Mouse (Mus musculus) embryonic facial prominence, embryonic 10.5 days (tissue): ENCODE measurements around the gene Kif26a. TPM values are rescaled to one million over a fixed set of nuclear protein-coding genes. Genes with fewer than 3 reads are reported as not detected.

Source experiments
- DNase-seq: peaks from one replicate; pipeline ENCODE4 v3.0.0-alpha.2; 2017; ENCODE audit warnings: low spot score
- H3K27ac ChIP-seq: fragments of 300-500 bp; sonication (generic); replicated peaks from 2 replicates; pipeline ENCODE4 v1.5.1; 2016; ENCODE audit warnings: mild to moderate bottlenecking
- H3K27me3 ChIP-seq: fragments of 300-500 bp; sonication (generic); replicated peaks from 2 replicates; pipeline ENCODE4 v1.6.1; 2016; ENCODE audit warnings: low read depth, mild to moderate bottlenecking; ENCODE audit not compliant: poor library complexity, severe bottlenecking
- H3K36me3 ChIP-seq: fragments of 300-500 bp; sonication (generic); replicated peaks from 2 replicates; pipeline ENCODE4 v1.6.1; 2016; ENCODE audit warnings: mild to moderate bottlenecking, moderate library complexity
- H3K4me1 ChIP-seq: fragments of 300-500 bp; sonication (generic); 2 replicates; pipeline ENCODE4 v1.6.1; 2016
- H3K4me3 ChIP-seq: fragments of 300-500 bp; sonication (generic); 2 replicates; pipeline ENCODE4 v1.5.1; 2016; ENCODE audit warnings: mild to moderate bottlenecking, moderate library complexity
- H3K9me3 ChIP-seq: fragments of 300-500 bp; sonication (generic); 2 replicates; pipeline ENCODE4 v1.6.1; 2016; ENCODE audit warnings: mild to moderate bottlenecking
- WGBS: fragments of 180-500 bp; shearing (Covaris S2); methylation state at CpG from one replicate; pipeline ENCODE4 v1.1.7; 2016; 5-methylcytosine and 5-hydroxymethylcytosine counted together
- polyA plus RNA-seq: library from polyadenylated mRNA; unstranded; fragments of >200 nt; fragmentation: Nextera tagmentation; extraction: Ambion mirVana; gene quantifications from 2 replicates; pipeline ENCODE4 v1.2.1, GENCODE M21; 2016

Kif26a gene
- polyA plus RNA-seq, 1 experiment from 2014 or later, result 3.3 TPM

GRCm38 (mm10) chr12:112112686-112113396, 33.2 kb upstream of the Kif26a start:
- WGBS, result 21% methylated on average over 13 of the region's 13 CpGs
- peaks cover 14% of the 10 kb centered on the region for H3K4me1 ChIP-seq
- no peaks in the 10 kb centered on the region for H3K9me3 ChIP-seq

GRCm38 (mm10) chr12:112113710-112114109, 32.3 kb upstream of the Kif26a start:
- Histone ChIP-seq H3K4me1 (peaks cover 16% of the 10 kb centered on the region), H3K27me3 (peaks cover 40% of the 10 kb centered on the region)
- WGBS, result 12% methylated on average over 7 of the region's 7 CpGs

More at GRCm38 (mm10) chr12:112112686-112113396, 33.2 kb upstream of the Kif26a start:
- Histone ChIP-seq H3K27ac (peak overlapping the region; percentile 51; the same call in 1 of the 2 replicates), H3K27me3 (peaks cover 44% of the 10 kb centered on the region), H3K36me3 (no peaks in the 10 kb centered on the region), H3K4me3 (no peak overlapping the region)
- DNase-seq, result no peak

GRCm38 (mm10) chr12:112117006-112117405, 29.0 kb upstream of the Kif26a start:
- H3K4me3 ChIP-seq, result no peak overlapping the region
- peaks cover 20% of the 10 kb centered on the region for H3K4me1 ChIP-seq
- H3K27me3 ChIP-seq, result peaks cover 25% of the 10 kb centered on the region
- H3K9me3 ChIP-seq, result no peaks in the 10 kb centered on the region
- 82% methylated on average over 5 of the region's 5 CpGs for WGBS
- DNase-seq, result no peak
- no peak overlapping the region for H3K27ac ChIP-seq
- no peaks in the 10 kb centered on the region for H3K36me3 ChIP-seq

More at GRCm38 (mm10) chr12:112113710-112114109, 32.3 kb upstream of the Kif26a start:
- no peak overlapping the region; the same call in 1 of the 2 replicates for H3K27ac ChIP-seq
- peak; percentile 85 for DNase-seq
- no peaks in the 10 kb centered on the region for H3K9me3 ChIP-seq
- no peak overlapping the region for H3K4me3 ChIP-seq
- no peaks in the 10 kb centered on the region for H3K36me3 ChIP-seq

GRCm38 (mm10) chr12:112117649-112118048, 28.4 kb upstream of the Kif26a start:
- WGBS, result 77% methylated on average over 7 of the region's 7 CpGs
- peaks cover 19% of the 10 kb centered on the region for H3K4me1 ChIP-seq
- no peaks in the 10 kb centered on the region for H3K36me3 ChIP-seq
- peaks cover 22% of the 10 kb centered on the region for H3K27me3 ChIP-seq
- no peaks in the 10 kb centered on the region for H3K9me3 ChIP-seq
- no peak overlapping the region for H3K27ac ChIP-seq
- no peak overlapping the region for H3K4me3 ChIP-seq
- DNase-seq, result no peak

- no peaks in the 10 kb centered on the region for H3K9me3 ChIP-seq
- peaks cover 20% of the 10 kb centered on the region; the same call in 1 of the 2 replicates for H3K27me3 ChIP-seq
- DNase-seq, result no peak
- 83% methylated on average over 3 of the region's 3 CpGs for WGBS
- no peak overlapping the region for H3K4me3 ChIP-seq
- peaks cover 26% of the 10 kb centered on the region for H3K4me1 ChIP-seq
- no peak overlapping the region for H3K27ac ChIP-seq
- H3K36me3 ChIP-seq, result no peaks in the 10 kb centered on the region
These were observed 24.8 kb upstream of the Kif26a start for GRCm38 (mm10) chr12:112121188-112121587.

GRCm38 (mm10) chr12:112125903-112126302, 20.1 kb upstream of the Kif26a start:
- Histone ChIP-seq H3K27me3 (peaks cover 50% of the 10 kb centered on the region), H3K4me3 (no peak overlapping the region), H3K4me1 (peaks cover 52% of the 10 kb centered on the region), H3K36me3 (no peaks in the 10 kb centered on the region), H3K27ac (no peak overlapping the region), H3K9me3 (no peaks in the 10 kb centered on the region)
- peak; percentile 37 for DNase-seq
- WGBS, result 74% methylated on average over 14 of the region's 14 CpGs

- H3K36me3 ChIP-seq, result no peaks in the 10 kb centered on the region
- peaks cover 61% of the 10 kb centered on the region for H3K27me3 ChIP-seq
- H3K4me1 ChIP-seq, result peaks cover 56% of the 10 kb centered on the region
- H3K9me3 ChIP-seq, result no peaks in the 10 kb centered on the region
- WGBS, result 63% methylated on average over 14 of the region's 14 CpGs
- DNase-seq, result no peak
- H3K27ac ChIP-seq, result no peak overlapping the region; the same call in 1 of the 2 replicates
- H3K4me3 ChIP-seq, result no peak overlapping the region
These were observed 18.9 kb upstream of the Kif26a start for GRCm38 (mm10) chr12:112126931-112127635.

- DNase-seq, result no peak
- 77% methylated on average over 4 of the region's 4 CpGs for WGBS
- Histone ChIP-seq H3K27me3 (peaks cover 68% of the 10 kb centered on the region), H3K9me3 (no peaks in the 10 kb centered on the region), H3K27ac (no peak overlapping the region), H3K4me1 (peaks cover 56% of the 10 kb centered on the region), H3K4me3 (no peak overlapping the region), H3K36me3 (no peaks in the 10 kb centered on the region)
These were observed 17.5 kb upstream of the Kif26a start for GRCm38 (mm10) chr12:112128526-112128925.

GRCm38 (mm10) chr12:112129300-112129856, 16.6 kb upstream of the Kif26a start:
- H3K4me3 ChIP-seq, result 0 out of 2 replicates have a peak overlapping the region, but pooled peaks have one; percentile 76

GRCm38 (mm10) chr12:112130161-112130860, 15.7 kb upstream of the Kif26a start:
- Histone ChIP-seq H3K4me1 (peaks cover 48% of the 10 kb centered on the region), H3K36me3 (no peaks in the 10 kb centered on the region), H3K4me3 (peak overlapping the region; percentile 76), H3K27me3 (peaks cover 85% of the 10 kb centered on the region), H3K27ac (peak overlapping the region; percentile 91), H3K9me3 (no peaks in the 10 kb centered on the region)
- WGBS, result under 1% methylated on average over 79 of the region's 79 CpGs
- peak; percentile 80 for DNase-seq

More at GRCm38 (mm10) chr12:112129300-112129856, 16.6 kb upstream of the Kif26a start:
- 53% methylated on average over 6 of the region's 6 CpGs for WGBS
- H3K4me1 ChIP-seq, result peaks cover 56% of the 10 kb centered on the region
- peak overlapping the region; percentile 91; the same call in 1 of the 2 replicates for H3K27ac ChIP-seq
- peaks cover 76% of the 10 kb centered on the region for H3K27me3 ChIP-seq
- H3K36me3 ChIP-seq, result no peaks in the 10 kb centered on the region
- DNase-seq, result no peak
- no peaks in the 10 kb centered on the region for H3K9me3 ChIP-seq

GRCm38 (mm10) chr12:112130957-112131356, 15.1 kb upstream of the Kif26a start:
- WGBS, result 10% methylated on average over 32 of the region's 32 CpGs
- H3K4me3 ChIP-seq, result peak overlapping the region; percentile 76
- H3K36me3 ChIP-seq, result no peaks in the 10 kb centered on the region
- H3K27ac ChIP-seq, result peak overlapping the region; percentile 91
- peaks cover 91% of the 10 kb centered on the region for H3K27me3 ChIP-seq
- DNase-seq, result no peak
- H3K9me3 ChIP-seq, result no peaks in the 10 kb centered on the region
- peaks cover 42% of the 10 kb centered on the region for H3K4me1 ChIP-seq

GRCm38 (mm10) chr12:112140231-112140630, 5.8 kb upstream of the Kif26a start:
- WGBS, result 6% methylated on average over 5 of the region's 5 CpGs
- Histone ChIP-seq H3K9me3 (no peaks in the 10 kb centered on the region), H3K27me3 (peaks cover 57% of the 10 kb centered on the region), H3K4me1 (peaks cover 26% of the 10 kb centered on the region), H3K4me3 (no peak overlapping the region), H3K27ac (no peak overlapping the region), H3K36me3 (no peaks in the 10 kb centered on the region)
- peak; percentile 65 for DNase-seq
